Mouse (Mus musculus) hindbrain, embryonic 10.5 days (tissue): ENCODE measurements around the gene Lrrc55. TPM values are rescaled to one million over a fixed set of nuclear protein-coding genes. Genes with fewer than 3 reads are reported as not detected.

Experiments
- DNase-seq: peaks from one replicate; pipeline ENCODE4 v3.0.0-alpha.2; 2017; ENCODE audit warnings: low spot score
- H3K27ac ChIP-seq: fragments of 300-500 bp; sonication (generic); 2 replicates; pipeline ENCODE4 v1.5.1; 2016; ENCODE audit warnings: mild to moderate bottlenecking, moderate library complexity
- H3K27me3 ChIP-seq: fragments of 300-500 bp; sonication (generic); 2 replicates; pipeline ENCODE4 v1.6.1; 2016; ENCODE audit warnings: mild to moderate bottlenecking; ENCODE audit not compliant: poor library complexity, insufficient read depth, severe bottlenecking
- H3K36me3 ChIP-seq: fragments of 300-500 bp; sonication (generic); 2 replicates; pipeline ENCODE4 v1.6.1; 2016; ENCODE audit warnings: mild to moderate bottlenecking, moderate library complexity
- H3K4me1 ChIP-seq: fragments of 300-500 bp; sonication (generic); replicated peaks from 2 replicates; pipeline ENCODE4 v1.6.1; 2016; ENCODE audit warnings: mild to moderate bottlenecking
- H3K4me3 ChIP-seq: fragments of 300-500 bp; sonication (generic); 2 replicates; pipeline ENCODE4 v1.5.1; 2016; ENCODE audit warnings: mild to moderate bottlenecking, moderate library complexity
- H3K9me3 ChIP-seq: fragments of 300-500 bp; sonication (generic); 2 replicates; pipeline ENCODE4 v1.6.1; 2016; ENCODE audit warnings: mild to moderate bottlenecking, moderate library complexity
- WGBS: fragments of 180-500 bp; shearing (Covaris S2); methylation state at CpG from one replicate; pipeline ENCODE4 v1.1.7; 2016; 5-methylcytosine and 5-hydroxymethylcytosine counted together
- polyA plus RNA-seq: library from polyadenylated mRNA; unstranded; fragments of >200 nt; fragmentation: Nextera tagmentation; extraction: Ambion mirVana; gene quantifications from 2 replicates; pipeline ENCODE4 v1.2.1, GENCODE M21; 2016

Lrrc55 gene
- polyA plus RNA-seq, 1 experiment from 2014 or later = 0.48 TPM

- 72% methylated on average over 4 of the region's 4 CpGs for WGBS
- Histone ChIP-seq H3K4me1 (peaks cover 30% of the 10 kb centered on the region), H3K9me3 (no peaks in the 10 kb centered on the region), H3K27ac (peak overlapping the region; percentile 53), H3K36me3 (no peaks in the 10 kb centered on the region), H3K4me3 (no peak overlapping the region), H3K27me3 (no peaks in the 10 kb centered on the region)
- no peak for DNase-seq
These were observed 35.9 kb downstream of the Lrrc55 start for GRCm38 (mm10) chr2:85160901-85161637.

- 92% methylated on average over 3 of the region's 3 CpGs for WGBS
- no peaks in the 10 kb centered on the region for H3K27me3 ChIP-seq
- H3K9me3 ChIP-seq = no peaks in the 10 kb centered on the region
- peaks cover 19% of the 10 kb centered on the region for H3K4me1 ChIP-seq
- H3K4me3 ChIP-seq = no peak overlapping the region
- H3K36me3 ChIP-seq = no peaks in the 10 kb centered on the region
- no peak for DNase-seq
- no peak overlapping the region for H3K27ac ChIP-seq
These were observed 39.6 kb downstream of the Lrrc55 start for GRCm38 (mm10) chr2:85157382-85157781.

DNA sequence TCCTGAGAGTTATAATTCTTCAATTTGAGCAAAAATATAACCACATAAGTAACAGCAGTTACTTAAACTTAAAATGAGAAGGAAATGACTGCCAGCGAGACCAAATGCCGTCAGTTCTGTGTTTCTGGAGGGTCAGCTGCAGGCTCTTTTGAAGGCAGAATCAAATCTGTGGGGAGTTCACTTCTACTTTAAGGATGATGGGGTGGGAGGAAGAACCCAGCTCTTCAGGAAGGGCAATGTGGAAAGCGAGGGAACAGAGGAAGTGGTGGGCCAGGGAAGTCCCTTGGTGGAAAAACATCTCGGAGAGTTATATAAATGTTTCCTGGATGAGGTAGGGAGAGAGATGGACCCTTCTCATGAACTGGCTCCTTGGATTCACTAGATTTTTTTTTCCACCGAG is 40.9 kb downstream of the Lrrc55 start:
- Histone ChIP-seq H3K4me3 (no peak overlapping the region), H3K4me1 (peaks cover 9% of the 10 kb centered on the region), H3K36me3 (no peaks in the 10 kb centered on the region), H3K27me3 (no peaks in the 10 kb centered on the region), H3K27ac (no peak overlapping the region), H3K9me3 (no peaks in the 10 kb centered on the region)
- no peak for DNase-seq
- WGBS = 92% methylated on average over 5 of the region's 5 CpGs

- no peaks in the 10 kb centered on the region for H3K36me3 ChIP-seq
- WGBS = 81% methylated on average over 9 of the region's 9 CpGs
- H3K27ac ChIP-seq = no peak overlapping the region
- H3K27me3 ChIP-seq = no peaks in the 10 kb centered on the region
- H3K4me1 ChIP-seq = 0 out of 2 replicates have a peak, but pooled peaks cover 1% of the 10 kb centered on the region
- no peak overlapping the region for H3K4me3 ChIP-seq
- DNase-seq = no peak
- H3K9me3 ChIP-seq = no peaks in the 10 kb centered on the region
These were observed 41.7 kb downstream of the Lrrc55 start for GRCm38 (mm10) chr2:85155334-85155733.

DNA sequence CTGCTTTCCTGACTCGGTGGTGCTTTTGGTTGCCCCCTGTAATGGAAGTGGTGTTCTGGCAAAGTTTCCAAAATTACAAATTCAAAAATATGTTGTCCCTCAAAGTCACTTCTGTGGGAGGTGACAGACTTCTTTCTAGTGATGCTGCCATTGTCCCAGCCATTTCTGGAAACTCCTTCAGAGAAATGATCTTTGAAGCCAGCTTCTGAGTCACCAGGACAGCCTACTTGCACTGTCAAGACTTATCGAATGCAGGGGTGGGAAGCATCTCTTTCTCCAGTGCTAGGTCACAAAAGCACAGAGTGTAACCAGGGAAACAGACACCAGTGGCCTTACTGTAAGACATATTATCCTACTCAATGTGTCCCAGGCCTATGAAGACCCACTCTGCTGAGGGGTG is 45.8 kb downstream of the Lrrc55 start:
- WGBS = 86% methylated on average over 2 of the region's 2 CpGs
- Histone ChIP-seq H3K4me1 (no peaks in the 10 kb centered on the region), H3K27ac (no peak overlapping the region), H3K27me3 (no peaks in the 10 kb centered on the region), H3K36me3 (no peaks in the 10 kb centered on the region), H3K9me3 (no peaks in the 10 kb centered on the region), H3K4me3 (no peak overlapping the region)
- DNase-seq = no peak

DNA sequence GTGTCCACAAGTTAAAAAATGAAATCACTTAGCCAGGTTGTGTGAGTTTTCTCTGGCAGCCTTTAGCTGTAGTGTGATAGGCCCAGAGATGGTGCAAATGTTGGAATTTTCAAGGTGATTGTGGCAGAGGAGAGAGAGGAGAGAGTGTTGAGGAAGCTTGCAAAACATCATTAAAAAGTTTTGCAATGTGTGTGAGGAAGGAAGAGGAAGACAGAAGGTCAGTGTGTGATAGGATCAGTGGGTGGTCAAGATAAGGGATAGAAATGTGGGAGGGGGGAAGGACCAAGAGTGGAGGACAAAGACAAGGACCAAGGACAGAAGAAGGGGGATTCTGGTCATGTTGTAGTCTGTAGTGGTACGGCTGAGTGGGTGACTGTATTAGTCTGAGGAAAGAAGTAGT is 46.6 kb downstream of the Lrrc55 start:
- 82% methylated on average over 1 of the region's 1 CpGs for WGBS
- Histone ChIP-seq H3K9me3 (no peaks in the 10 kb centered on the region), H3K27me3 (no peaks in the 10 kb centered on the region), H3K4me1 (no peaks in the 10 kb centered on the region), H3K4me3 (no peak overlapping the region), H3K36me3 (no peaks in the 10 kb centered on the region), H3K27ac (no peak overlapping the region)
- no peak for DNase-seq

DNA sequence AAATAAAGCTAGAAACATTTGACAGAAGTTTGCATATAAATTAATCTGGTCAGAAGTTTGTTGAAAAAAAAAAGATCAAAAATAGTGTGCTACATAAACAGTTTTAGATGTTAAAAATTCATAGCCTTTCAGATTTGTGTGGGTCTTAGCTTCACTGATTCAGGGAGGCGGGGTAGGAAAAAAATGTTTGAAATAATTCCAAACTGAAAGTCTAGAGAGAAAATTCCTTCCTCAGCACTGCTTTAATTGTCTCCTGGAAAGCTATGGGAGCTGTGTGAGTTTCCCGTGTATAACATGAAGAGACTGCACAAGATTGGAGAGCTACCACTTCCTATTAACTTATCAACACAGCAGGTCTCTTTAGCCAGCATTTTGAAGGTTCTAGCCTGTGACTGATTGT is 49.5 kb downstream of the Lrrc55 start:
- WGBS = 86% methylated on average over 2 of the region's 2 CpGs

GRCm38 (mm10) chr2:85145346-85145745 is 51.7 kb downstream of the Lrrc55 start:
- DNase-seq = no peak
- no peaks in the 10 kb centered on the region for H3K27me3 ChIP-seq
- no peaks in the 10 kb centered on the region for H3K36me3 ChIP-seq
- H3K4me3 ChIP-seq = no peak overlapping the region
- H3K4me1 ChIP-seq = no peaks in the 10 kb centered on the region
- H3K9me3 ChIP-seq = no peaks in the 10 kb centered on the region
- 80% methylated on average over 3 of the region's 3 CpGs for WGBS
- no peak overlapping the region for H3K27ac ChIP-seq

More for the DNA sequence above, 49.5 kb downstream of the Lrrc55 start:
- no peaks in the 10 kb centered on the region for H3K9me3 ChIP-seq
- no peaks in the 10 kb centered on the region for H3K36me3 ChIP-seq
- H3K27me3 ChIP-seq = no peaks in the 10 kb centered on the region
- H3K4me3 ChIP-seq = no peak overlapping the region
- no peaks in the 10 kb centered on the region for H3K4me1 ChIP-seq
- no peak overlapping the region for H3K27ac ChIP-seq
- DNase-seq = no peak

DNA sequence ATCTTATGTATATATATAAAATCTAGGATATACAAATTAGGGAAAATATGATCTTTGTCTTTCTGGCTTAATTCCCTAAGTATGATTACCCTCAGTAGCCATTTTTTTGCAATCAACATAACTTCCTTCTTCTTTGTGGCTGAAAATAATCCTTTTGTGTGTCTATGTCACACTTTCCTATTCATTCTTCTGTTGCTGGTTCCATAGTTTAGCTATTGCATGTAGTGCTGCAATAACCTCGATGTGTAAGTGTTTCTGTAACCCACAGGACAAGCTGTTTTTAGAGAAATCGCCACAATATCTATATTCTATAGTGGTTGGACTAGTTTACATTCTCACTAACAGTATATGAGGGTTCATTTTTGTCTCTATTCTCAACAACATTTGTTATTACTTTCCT is 52.1 kb downstream of the Lrrc55 start:
- Histone ChIP-seq H3K4me3 (no peak overlapping the region), H3K27ac (no peak overlapping the region), H3K36me3 (no peaks in the 10 kb centered on the region), H3K27me3 (no peaks in the 10 kb centered on the region), H3K4me1 (no peaks in the 10 kb centered on the region), H3K9me3 (no peaks in the 10 kb centered on the region)
- no peak for DNase-seq
- 87% methylated on average over 2 of the region's 2 CpGs for WGBS

- H3K36me3 ChIP-seq = no peaks in the 10 kb centered on the region
- H3K4me3 ChIP-seq = no peak overlapping the region
- DNase-seq = no peak
- H3K4me1 ChIP-seq = peaks cover 5% of the 10 kb centered on the region
- H3K27me3 ChIP-seq = no peaks in the 10 kb centered on the region
- no peaks in the 10 kb centered on the region for H3K9me3 ChIP-seq
- H3K27ac ChIP-seq = no peak overlapping the region
These were observed 56.2 kb downstream of the Lrrc55 start for GRCm38 (mm10) chr2:85140833-85141232.

DNA sequence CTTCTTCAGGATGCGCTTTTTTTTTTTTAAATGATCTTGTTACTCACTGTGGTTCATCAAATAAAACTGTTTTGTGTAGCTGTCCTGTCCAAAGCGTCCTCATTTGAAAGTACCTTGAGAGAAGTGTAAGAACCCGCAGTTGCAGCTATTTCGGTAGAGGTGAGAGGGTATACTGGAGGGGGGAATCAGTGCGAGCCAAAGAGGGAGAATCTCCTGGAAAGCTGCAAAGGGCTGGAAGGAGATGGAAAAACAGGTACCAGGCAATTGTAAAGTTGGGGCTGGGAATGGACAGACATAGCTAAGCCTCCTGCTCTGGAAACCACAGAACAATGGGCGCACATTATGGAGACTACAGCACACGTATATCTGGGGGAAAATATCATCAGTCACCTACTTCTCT is 57.2 kb downstream of the Lrrc55 start:
- H3K9me3 ChIP-seq = no peaks in the 10 kb centered on the region
- WGBS = 70% methylated on average over 7 of the region's 7 CpGs
- no peak for DNase-seq
- H3K4me3 ChIP-seq = no peak overlapping the region
- no peaks in the 10 kb centered on the region for H3K27me3 ChIP-seq
- H3K36me3 ChIP-seq = no peaks in the 10 kb centered on the region
- no peak overlapping the region for H3K27ac ChIP-seq
- peaks cover 8% of the 10 kb centered on the region for H3K4me1 ChIP-seq

- Histone ChIP-seq H3K36me3 (no peaks in the 10 kb centered on the region), H3K4me1 (peaks cover 8% of the 10 kb centered on the region), H3K27me3 (no peaks in the 10 kb centered on the region), H3K27ac (no peak overlapping the region), H3K9me3 (no peaks in the 10 kb centered on the region), H3K4me3 (peak overlapping the region; percentile 9; the same call in 1 of the 2 replicates)
- WGBS = 63% methylated on average over 4 of the region's 4 CpGs
- no peak for DNase-seq
These were observed 57.6 kb downstream of the Lrrc55 start for GRCm38 (mm10) chr2:85139393-85139792.

GRCm38 (mm10) chr2:85138143-85138542 is 58.9 kb downstream of the Lrrc55 start:
- peak overlapping the region; percentile 9; the same call in 1 of the 2 replicates for H3K4me3 ChIP-seq
- 29% methylated on average over 2 of the region's 2 CpGs for WGBS
- no peaks in the 10 kb centered on the region for H3K9me3 ChIP-seq
- H3K27ac ChIP-seq = no peak overlapping the region
- no peaks in the 10 kb centered on the region for H3K27me3 ChIP-seq
- H3K36me3 ChIP-seq = no peaks in the 10 kb centered on the region
- peaks cover 8% of the 10 kb centered on the region for H3K4me1 ChIP-seq
- DNase-seq = no peak
